Mouse (Mus musculus) ES-E14 (cell line): ENCODE results near the gene 4933411K16Rik.

Source experiments
- CHD2 ChIP-seq: IDR thresholded peaks from 2 replicates; pipeline ENCODE4 v1.6.1; 2014; ENCODE audit warnings: mild to moderate bottlenecking, low read depth, low read length, inconsistent platforms
- MAFK ChIP-seq: IDR thresholded peaks from 2 replicates; pipeline ENCODE4 v1.6.1; 2014; ENCODE audit warnings: mild to moderate bottlenecking, low read depth, low read length, inconsistent platforms; ENCODE audit not compliant: insufficient read depth

DNA sequence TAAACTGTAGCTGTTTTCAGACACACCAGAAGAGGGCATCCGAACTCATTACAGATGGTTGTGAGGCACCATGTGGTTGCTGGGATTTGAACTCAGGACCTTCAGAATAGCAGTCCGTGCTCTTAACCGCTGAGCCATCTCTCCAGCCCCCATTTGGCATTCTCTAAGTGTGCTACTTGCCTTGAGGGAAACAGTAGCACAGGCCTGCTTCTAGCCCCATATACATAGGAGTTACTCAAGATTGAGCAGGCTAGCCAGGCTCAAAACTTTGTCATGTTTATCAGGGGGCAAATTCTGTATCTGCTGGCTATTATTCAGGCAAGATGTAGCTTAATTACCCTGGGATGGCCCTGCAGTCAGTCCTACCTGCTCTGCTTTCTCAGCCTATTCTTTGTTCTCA, 697 bp upstream of the 4933411K16Rik start:
- no peak for TF ChIP-seq CHD2
- no peak for TF ChIP-seq MAFK
